Mouse (Mus musculus): ENCODE data around the gene Gm7298. TPM values are rescaled to one million over a fixed set of nuclear protein-coding genes. Genes with fewer than 3 reads are reported as not detected.
"Not testable (repeated sequence)": the region's sequence is repeated elsewhere in the genome, so short reads cannot be mapped to it uniquely, and the experiment has no call there.

The Gm7298 gene
- total RNA-seq (2015) = not detected in 2 replicates
- not detected in 2 replicates for total RNA-seq (2017)

DNA sequence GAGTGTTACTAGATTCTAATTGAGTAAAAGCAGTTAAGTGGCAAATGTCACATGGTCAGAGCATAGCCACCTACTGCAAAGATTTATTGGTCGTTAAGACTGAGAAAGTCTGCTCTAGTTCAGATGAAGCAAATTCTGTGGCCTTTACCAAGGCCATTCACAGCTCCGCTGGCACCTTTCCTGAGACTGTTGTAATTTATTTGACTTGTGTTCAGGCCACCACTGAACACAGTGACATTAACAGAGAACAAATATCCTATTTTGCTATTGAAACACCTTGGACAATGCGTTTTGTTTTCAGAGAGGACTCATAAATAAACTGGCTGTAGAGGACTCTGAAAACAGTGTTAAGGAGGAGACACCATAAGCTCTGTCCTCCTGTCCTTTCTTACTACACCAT is at the start of gene Gm7298:
Gene Gm7298 (plus strand): TSS at position 301 of the 400 bp plus-strand sequence.
- ATAC-seq (replicated peaks; ENCODE audit: poor library complexity) = no peak

DNA sequence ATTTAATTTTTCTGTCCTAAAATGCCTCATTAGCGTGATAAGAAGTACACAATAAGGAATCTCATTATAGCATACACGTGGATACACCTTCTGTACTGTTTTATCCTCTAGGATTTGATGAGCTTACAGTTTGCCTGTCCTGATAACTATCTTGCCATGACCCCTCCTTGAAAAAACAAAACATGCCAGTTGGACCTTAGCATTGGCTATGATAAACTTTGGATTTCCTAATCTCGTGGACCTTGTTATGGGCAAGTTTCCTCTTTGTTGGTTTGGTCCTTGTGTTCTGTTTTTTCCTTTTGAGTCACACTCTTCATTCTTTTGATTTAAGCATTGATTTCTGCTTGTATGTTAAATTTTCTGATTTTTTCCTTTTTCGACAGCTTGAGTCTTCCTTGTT is 95.3 kb downstream of the Gm7298 start:
- no peak for ATAC-seq (replicated peaks; ENCODE audit: poor library complexity)

DNA sequence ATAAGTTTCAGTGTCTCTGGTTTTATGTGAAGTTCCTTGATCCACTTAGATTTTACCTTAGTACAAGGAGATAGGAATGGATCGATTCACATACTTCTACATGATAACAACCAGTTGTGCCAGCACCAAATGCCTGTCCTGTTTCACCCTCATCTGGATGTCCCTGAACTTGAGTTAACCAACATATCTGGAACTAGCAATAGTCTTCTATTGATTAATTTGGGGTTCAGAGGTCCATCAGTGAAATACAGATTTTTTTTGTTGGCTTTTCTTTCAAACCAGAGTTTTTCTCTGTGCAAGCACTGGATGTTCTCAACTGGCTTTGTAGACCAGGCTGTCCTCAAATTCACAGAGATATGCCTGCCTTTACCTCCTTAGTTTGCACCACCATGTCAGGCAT is 103.6 kb downstream of the Gm7298 start:
- ATAC-seq (replicated peaks; ENCODE audit: poor library complexity) = no peak

DNA sequence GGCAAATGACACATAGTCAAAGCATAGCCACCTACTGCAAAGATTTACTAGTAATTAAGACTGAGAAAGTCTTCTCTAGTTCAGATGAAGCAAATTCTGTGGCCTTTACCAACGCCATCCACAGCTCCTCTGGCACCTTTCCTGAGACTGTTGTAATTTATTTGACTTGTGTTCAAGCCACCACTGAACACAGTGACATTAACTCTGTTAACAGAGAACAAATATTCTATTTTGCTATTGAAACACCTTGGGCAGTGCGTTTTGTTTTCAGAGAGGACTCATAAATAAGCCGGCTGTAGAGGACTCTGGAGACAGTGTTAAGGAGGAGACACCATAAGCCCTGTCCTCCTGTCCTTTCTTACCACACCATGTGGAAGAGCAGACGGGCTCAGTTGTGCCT is 105.5 kb downstream of the Gm7298 start, which contains the start of gene Mug1:
Gene Mug1 (plus strand): TSS at position 271 of the 400 bp plus-strand sequence.
- not testable (repeated sequence) for ATAC-seq (replicated peaks; ENCODE audit: poor library complexity)

Other genes starting within 250 kb of the Gm7298 start
- gene A2m, start 97.6 kb upstream of the Gm7298 start, total RNA-seq (2015) = not detected in 2 replicates
- gene A2m, start 97.6 kb upstream of the Gm7298 start, total RNA-seq (2017) = not detected in 2 replicates
- not detected in 2 replicates for gene Mug1, start 105.6 kb downstream of the Gm7298 start, total RNA-seq (2015)
- not detected in 2 replicates for gene Mug1, start 105.6 kb downstream of the Gm7298 start, total RNA-seq (2017)

All from megakaryocyte progenitor cell, adult 5-6 weeks (primary cell).